Mouse (Mus musculus) midbrain, embryonic 16.5 days (tissue): Measurements from ENCODE around the gene Map3k15. TPM values are rescaled to one million over a fixed set of nuclear protein-coding genes. Genes with fewer than 3 reads are reported as not detected.
A peak's percentile ranks its signal among the peaks of the same experiment; 100 is the strongest.

Source experiments
- ATAC-seq: fragments of 200-750 bp; cut with Nextera tagmentation; 2 replicates; pipeline ENCODE4 v1.8.0; 2017; ENCODE audit warnings: moderate TSS enrichment
- H3K27ac ChIP-seq: fragments of 300-500 bp; sonication (generic); 2 replicates; pipeline ENCODE4 v1.5.1; 2014; ENCODE audit warnings: mild to moderate bottlenecking, low read length, mixed read lengths
- H3K27me3 ChIP-seq: fragments of 300-500 bp; sonication (generic); 2 replicates; pipeline ENCODE4 v1.6.1; 2014; ENCODE audit warnings: low read depth, low read length, mixed read lengths; ENCODE audit not compliant: control insufficient read depth, insufficient read depth
- H3K36me3 ChIP-seq: fragments of 300-500 bp; sonication (generic); 2 replicates; pipeline ENCODE4 v1.6.1; 2014; ENCODE audit warnings: mild to moderate bottlenecking, low read length, moderate library complexity, mixed read lengths; ENCODE audit not compliant: control insufficient read depth, insufficient read depth
- H3K4me1 ChIP-seq: fragments of 300-500 bp; sonication (generic); 2 replicates; pipeline ENCODE4 v1.6.1; 2014; ENCODE audit warnings: mild to moderate bottlenecking, low read length, mixed read lengths; ENCODE audit not compliant: control insufficient read depth, insufficient read depth
- H3K4me2 ChIP-seq: fragments of 300-500 bp; sonication (generic); 2 replicates; pipeline ENCODE4 v1.6.1; 2014; ENCODE audit warnings: mild to moderate bottlenecking, low read length, mixed read lengths
- H3K4me3 ChIP-seq: fragments of 300-500 bp; sonication (generic); 2 replicates; pipeline ENCODE4 v1.5.1; 2014; ENCODE audit warnings: low read depth, mild to moderate bottlenecking, low read length, moderate library complexity, mixed read lengths
- H3K9ac ChIP-seq: fragments of 300-500 bp; sonication (generic); 2 replicates; pipeline ENCODE4 v1.6.1; 2014; ENCODE audit warnings: low read depth, low read length, mixed read lengths
- H3K9me3 ChIP-seq: fragments of 300-500 bp; sonication (generic); replicated peaks from 2 replicates; pipeline ENCODE4 v1.6.1; 2014; ENCODE audit warnings: mild to moderate bottlenecking, low read length, mixed read lengths; ENCODE audit not compliant: control insufficient read depth, poor library complexity, severe bottlenecking
- WGBS: fragments of 180-500 bp; shearing (Covaris S2); extraction: QIAGEN DNeasy Blood & Tissue Kit; methylation state at CpG from one replicate; pipeline ENCODE4 v1.1.7; 2014; 5-methylcytosine and 5-hydroxymethylcytosine counted together
- polyA plus RNA-seq: library from polyadenylated mRNA; unstranded; fragments of >200 nt; fragmentation: Nextera tagmentation; extraction: Ambion mirVana; gene quantifications from 2 replicates; pipeline ENCODE4 v1.2.1, GENCODE M21; 2015

Gene Map3k15
- polyA plus RNA-seq, 1 experiment from 2014 or later, result 0.21 TPM

- 17% methylated on average over 53 of the region's 67 CpGs for WGBS
- Histone ChIP-seq H3K4me2 (peak within 1 kb of the TSS; percentile 66), H3K4me3 (peak within 1 kb of the TSS; percentile 61), H3K36me3 (no peaks in the 10 kb centered on the region), H3K9ac (peak within 1 kb of the TSS; percentile 74), H3K9me3 (no peaks in the 10 kb centered on the region), H3K27ac (peak within 1 kb of the TSS; percentile 88), H3K27me3 (no peaks in the 10 kb centered on the region), H3K4me1 (peaks cover 15% of the 10 kb centered on the region)
- peak; percentile 99 for ATAC-seq
Measured at GRCm38 (mm10) chrX:160137861-160138717, 149.9 kb downstream of the Map3k15 start, which contains the start of gene Pdha1. Gene Pdha1 (minus strand): TSS chrX:160138413.

- Histone ChIP-seq H3K9me3 (no peaks in the 10 kb centered on the region), H3K4me2 (no peak overlapping the region), H3K4me3 (no peak overlapping the region), H3K27me3 (no peaks in the 10 kb centered on the region), H3K27ac (no peak overlapping the region), H3K9ac (no peak overlapping the region), H3K36me3 (no peaks in the 10 kb centered on the region), H3K4me1 (no peaks in the 10 kb centered on the region)
- ATAC-seq, result no peak
- 76% methylated on average over 4 of the region's 4 CpGs for WGBS
Measured at GRCm38 (mm10) chrX:160146806-160147205, 158.6 kb downstream of the Map3k15 start.

GRCm38 (mm10) chrX:160147406-160147805, 159.2 kb downstream of the Map3k15 start:
- ATAC-seq, result no peak
- H3K4me1 ChIP-seq, result no peaks in the 10 kb centered on the region

DNA sequence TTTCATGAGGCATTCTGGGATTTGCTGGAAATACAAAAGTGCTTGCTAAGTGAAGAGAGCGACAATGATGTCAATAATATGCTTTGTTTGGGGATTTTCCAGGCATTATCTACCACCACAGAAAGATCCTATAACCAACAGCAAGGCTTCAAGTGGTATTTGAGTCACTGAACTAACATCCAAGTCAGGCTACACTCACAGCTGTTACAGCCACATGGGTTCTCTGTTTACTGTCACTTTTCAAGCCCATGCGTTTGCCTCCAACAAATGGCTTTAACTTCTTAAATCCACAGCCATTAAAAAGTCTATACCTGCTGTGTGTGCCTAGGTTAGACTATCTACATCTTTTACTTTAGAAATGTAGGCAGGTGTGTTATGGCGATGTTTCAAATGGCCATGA, 160.6 kb downstream of the Map3k15 start:
- H3K27ac ChIP-seq, result no peak overlapping the region
- no peak for ATAC-seq
- no peak overlapping the region for H3K4me3 ChIP-seq
- H3K36me3 ChIP-seq, result no peaks in the 10 kb centered on the region
- H3K9me3 ChIP-seq, result no peaks in the 10 kb centered on the region
- H3K4me1 ChIP-seq, result no peaks in the 10 kb centered on the region
- no peak overlapping the region for H3K9ac ChIP-seq
- WGBS, result 80% methylated on average over 3 of the region's 3 CpGs
- no peak overlapping the region for H3K4me2 ChIP-seq
- H3K27me3 ChIP-seq, result no peaks in the 10 kb centered on the region

More at GRCm38 (mm10) chrX:160147406-160147805, 159.2 kb downstream of the Map3k15 start:
- H3K4me2 ChIP-seq, result no peak overlapping the region
- H3K4me3 ChIP-seq, result no peak overlapping the region
- 81% methylated on average over 3 of the region's 3 CpGs for whole genome bisulfite sequencing
- no peaks in the 10 kb centered on the region for H3K9me3 ChIP-seq
- no peaks in the 10 kb centered on the region for H3K27me3 ChIP-seq
- H3K27ac ChIP-seq, result no peak overlapping the region
- no peaks in the 10 kb centered on the region for H3K36me3 ChIP-seq
- H3K9ac ChIP-seq, result no peak overlapping the region

DNA sequence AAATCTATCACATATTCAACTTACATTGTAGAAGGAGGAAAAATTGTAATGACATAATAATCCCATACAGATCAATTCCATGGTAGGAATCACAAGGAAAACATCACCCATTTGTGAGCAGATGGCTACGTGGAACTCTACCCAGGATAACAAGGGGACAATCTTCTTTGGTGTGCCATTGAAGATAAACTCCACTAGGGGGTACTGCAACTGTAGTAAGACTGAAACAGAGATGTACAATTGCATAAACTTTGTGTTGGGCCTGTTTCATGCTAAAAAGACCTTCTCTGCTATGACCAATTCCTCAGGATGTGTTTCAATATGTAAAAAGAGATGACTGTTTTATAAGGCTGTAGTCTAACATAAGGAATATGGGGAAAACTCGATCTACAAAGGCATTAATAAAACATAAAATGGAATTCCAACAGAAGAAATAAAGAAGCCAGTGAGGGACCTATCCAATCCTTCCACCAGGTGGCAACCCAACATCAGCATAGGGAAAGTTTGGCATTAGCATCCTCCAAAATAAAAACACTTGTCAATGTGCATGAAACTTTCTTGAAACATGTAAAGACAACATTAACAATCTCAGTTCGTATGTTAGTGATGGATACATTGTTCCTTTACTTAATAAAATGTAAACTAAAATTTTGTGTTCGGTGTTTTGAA, 165.0 kb downstream of the Map3k15 start:
- Histone ChIP-seq H3K9ac (no peak overlapping the region), H3K27ac (no peak overlapping the region), H3K9me3 (no peaks in the 10 kb centered on the region), H3K4me3 (no peak overlapping the region), H3K27me3 (no peaks in the 10 kb centered on the region), H3K36me3 (no peaks in the 10 kb centered on the region), H3K4me2 (no peak overlapping the region), H3K4me1 (no peaks in the 10 kb centered on the region)
- no peak for ATAC-seq
- WGBS, result 49% methylated on average over 4 of the region's 4 CpGs

- H3K4me1 ChIP-seq, result no peaks in the 10 kb centered on the region
- no peaks in the 10 kb centered on the region for H3K36me3 ChIP-seq
- no peak overlapping the region for H3K27ac ChIP-seq
- ATAC-seq, result no peak
- H3K9ac ChIP-seq, result no peak overlapping the region
- WGBS, result 91% methylated on average over 3 of the region's 3 CpGs
- H3K9me3 ChIP-seq, result no peaks in the 10 kb centered on the region
- no peak overlapping the region for H3K4me3 ChIP-seq
- no peaks in the 10 kb centered on the region for H3K27me3 ChIP-seq
- H3K4me2 ChIP-seq, result no peak overlapping the region
Measured at GRCm38 (mm10) chrX:160164259-160164658, 176.0 kb downstream of the Map3k15 start.

GRCm38 (mm10) chrX:160166246-160166985, 178.2 kb downstream of the Map3k15 start:
- Histone ChIP-seq H3K9me3 (no peaks in the 10 kb centered on the region), H3K9ac (no peak overlapping the region), H3K27me3 (no peaks in the 10 kb centered on the region), H3K36me3 (no peaks in the 10 kb centered on the region), H3K4me3 (no peak overlapping the region), H3K27ac (peak overlapping the region; percentile 11; the same call in 1 of the 2 replicates), H3K4me1 (no peaks in the 10 kb centered on the region), H3K4me2 (no peak overlapping the region)
- ATAC-seq, result peak; percentile 93
- WGBS, result 27% methylated on average over 6 of the region's 6 CpGs

- Histone ChIP-seq H3K27me3 (no peaks in the 10 kb centered on the region; the same call in 1 of the 2 replicates), H3K36me3 (no peaks in the 10 kb centered on the region), H3K9ac (no peak overlapping the region), H3K4me2 (no peak overlapping the region), H3K9me3 (no peaks in the 10 kb centered on the region), H3K27ac (no peak overlapping the region), H3K4me3 (no peak overlapping the region), H3K4me1 (no peaks in the 10 kb centered on the region)
- WGBS, result 12% methylated on average over 2 of the region's 3 CpGs
- no peak for ATAC-seq
Measured at GRCm38 (mm10) chrX:160170150-160170549, 181.9 kb downstream of the Map3k15 start.
